Mouse (Mus musculus): ENCODE results near the gene Atp5mpl. TPM values are rescaled to one million over a fixed set of nuclear protein-coding genes. Genes with fewer than 3 reads are reported as not detected.
A peak's percentile ranks its signal among the peaks of the same experiment; 100 is the strongest.
"Not testable (repeated sequence)": the region's sequence is repeated elsewhere in the genome, so short reads cannot be mapped to it uniquely, and the experiment has no call there.

The Atp5mpl gene
- polyA plus RNA-seq, 1 experiment, result 310 TPM

- TF ChIP-seq CTCF (IDR thresholded peaks at IDR 0.05; ENCODE audit: extremely low read depth, insufficient read depth, low read length) (peak; percentile 82), POLR2A (IDR thresholded peaks at IDR 0.05; ENCODE audit: extremely low read depth, insufficient read depth, low read length) (no peak)
- Histone ChIP-seq H3K27ac (ENCODE audit: insufficient read depth, low read length) (no peak overlapping the region), H3K4me3 (ENCODE audit: insufficient read depth, low read length) (no peak overlapping the region), H3K4me1 (ENCODE audit: control insufficient read depth, insufficient read depth, low read length) (no peaks in the 10 kb centered on the region)
Measured at GRCm38 (mm10) chr12:111958101-111958865, 8.5 kb downstream of the Atp5mpl start.

GRCm38 (mm10) chr12:111956173-111956572, 10.6 kb downstream of the Atp5mpl start:
- no peak overlapping the region for H3K27ac ChIP-seq (ENCODE audit: insufficient read depth, low read length)
- no peak for TF ChIP-seq POLR2A (IDR thresholded peaks at IDR 0.05; ENCODE audit: extremely low read depth, insufficient read depth, low read length)
- no peak for TF ChIP-seq CTCF (IDR thresholded peaks at IDR 0.05; ENCODE audit: extremely low read depth, insufficient read depth, low read length)
- no peak overlapping the region for H3K4me3 ChIP-seq (ENCODE audit: insufficient read depth, low read length)
- H3K4me1 ChIP-seq (ENCODE audit: control insufficient read depth, insufficient read depth, low read length), result no peaks in the 10 kb centered on the region

GRCm38 (mm10) chr12:111951701-111952100, 15.1 kb downstream of the Atp5mpl start:
- Histone ChIP-seq H3K4me3 (ENCODE audit: insufficient read depth, low read length) (no peak overlapping the region), H3K27ac (ENCODE audit: insufficient read depth, low read length) (peak overlapping the region; percentile 72), H3K4me1 (ENCODE audit: control insufficient read depth, insufficient read depth, low read length) (0 out of 2 replicates have a peak, but pooled peaks cover 1% of the 10 kb centered on the region)
- TF ChIP-seq CTCF (IDR thresholded peaks at IDR 0.05; ENCODE audit: extremely low read depth, insufficient read depth, low read length) (no peak), POLR2A (IDR thresholded peaks at IDR 0.05; ENCODE audit: extremely low read depth, insufficient read depth, low read length) (no peak)

- peak overlapping the region; percentile 43 for H3K27ac ChIP-seq (ENCODE audit: insufficient read depth, low read length)
- H3K4me3 ChIP-seq (ENCODE audit: insufficient read depth, low read length), result no peak overlapping the region
- TF ChIP-seq CTCF (IDR thresholded peaks at IDR 0.05; ENCODE audit: extremely low read depth, insufficient read depth, low read length), result no peak
- no peak for TF ChIP-seq POLR2A (IDR thresholded peaks at IDR 0.05; ENCODE audit: extremely low read depth, insufficient read depth, low read length)
- 0 out of 2 replicates have a peak, but pooled peaks cover 1% of the 10 kb centered on the region for H3K4me1 ChIP-seq (ENCODE audit: control insufficient read depth, insufficient read depth, low read length)
Measured at GRCm38 (mm10) chr12:111950486-111950885, 16.3 kb downstream of the Atp5mpl start.

GRCm38 (mm10) chr12:111946716-111947115, 20.1 kb downstream of the Atp5mpl start:
- Histone ChIP-seq H3K4me1 (ENCODE audit: control insufficient read depth, insufficient read depth, low read length) (0 out of 2 replicates have a peak, but pooled peaks cover 1% of the 10 kb centered on the region), H3K27ac (ENCODE audit: insufficient read depth, low read length) (no peak overlapping the region), H3K4me3 (ENCODE audit: insufficient read depth, low read length) (no peak overlapping the region)
- TF ChIP-seq POLR2A (IDR thresholded peaks at IDR 0.05; ENCODE audit: extremely low read depth, insufficient read depth, low read length), result no peak
- TF ChIP-seq CTCF (IDR thresholded peaks at IDR 0.05; ENCODE audit: extremely low read depth, insufficient read depth, low read length), result peak; percentile 75

- not testable (repeated sequence) for H3K27ac ChIP-seq (ENCODE audit: insufficient read depth, low read length); H3K4me1 ChIP-seq (ENCODE audit: control insufficient read depth, insufficient read depth, low read length); H3K4me3 ChIP-seq (ENCODE audit: insufficient read depth, low read length)
Measured at GRCm38 (mm10) chr12:111945765-111946655, 20.8 kb downstream of the Atp5mpl start.

- Histone ChIP-seq H3K4me3 (ENCODE audit: insufficient read depth, low read length) (no peak overlapping the region), H3K27ac (ENCODE audit: insufficient read depth, low read length) (peak overlapping the region; percentile 39; the same call in 1 of the 2 replicates), H3K4me1 (ENCODE audit: control insufficient read depth, insufficient read depth, low read length) (0 out of 2 replicates have a peak, but pooled peaks cover 1% of the 10 kb centered on the region)
- TF ChIP-seq CTCF (IDR thresholded peaks at IDR 0.05; ENCODE audit: extremely low read depth, insufficient read depth, low read length) (no peak), POLR2A (IDR thresholded peaks at IDR 0.05; ENCODE audit: extremely low read depth, insufficient read depth, low read length) (no peak)
Measured at GRCm38 (mm10) chr12:111945115-111945514, 21.7 kb downstream of the Atp5mpl start.

- H3K27ac ChIP-seq (ENCODE audit: insufficient read depth, low read length), result peak overlapping the region; percentile 21; the same call in 1 of the 2 replicates
- H3K4me1 ChIP-seq (ENCODE audit: control insufficient read depth, insufficient read depth, low read length); H3K4me3 ChIP-seq (ENCODE audit: insufficient read depth, low read length): not testable (repeated sequence)
Measured at GRCm38 (mm10) chr12:111944065-111944987, 22.5 kb downstream of the Atp5mpl start.

GRCm38 (mm10) chr12:111943421-111944064, 23.2 kb downstream of the Atp5mpl start:
- Histone ChIP-seq H3K27ac (ENCODE audit: insufficient read depth, low read length) (no peak overlapping the region), H3K4me1 (ENCODE audit: control insufficient read depth, insufficient read depth, low read length) (no peaks in the 10 kb centered on the region), H3K4me3 (ENCODE audit: insufficient read depth, low read length) (no peak overlapping the region)
- TF ChIP-seq POLR2A (IDR thresholded peaks at IDR 0.05; ENCODE audit: extremely low read depth, insufficient read depth, low read length), result no peak
- TF ChIP-seq CTCF (IDR thresholded peaks at IDR 0.05; ENCODE audit: extremely low read depth, insufficient read depth, low read length), result no peak

Measured in cortical plate, adult 2 months (tissue).